Mouse (Mus musculus) MEL (cell line): ENCODE data around the gene Nemp1.

Experiments used
- CHD2 ChIP-seq: IDR thresholded peaks from 2 replicates; pipeline ENCODE4 v1.6.1; 2011; ENCODE audit warnings: low read length, improper control_type of control experiment
- MAX ChIP-seq: IDR thresholded peaks from 2 replicates; pipeline ENCODE4 v1.6.1; 2011; ENCODE audit warnings: low read length, improper control_type of control experiment
- NELFE ChIP-seq: IDR thresholded peaks from 2 replicates; pipeline ENCODE4 v1.6.1; 2011; ENCODE audit warnings: low read depth, low read length, improper control_type of control experiment
- POLR2A ChIP-seq, 2 experiments: IDR thresholded peaks; 2 replicates each; pipeline ENCODE4 v1.6.1; 2011 to 2012; ENCODE audit warnings: low read length in 2 of 2, mild to moderate bottlenecking in 2 of 2, control low read depth in 1 of 2, improper control_type of control experiment in 1 of 2, low read depth in 1 of 2, moderate library complexity in 1 of 2; ENCODE audit not compliant: control insufficient read depth in 1 of 2, insufficient read depth in 1 of 2, poor library complexity in 1 of 2
- POLR2AphosphoS2 ChIP-seq: IDR thresholded peaks from 2 replicates; pipeline ENCODE4 v1.6.1; 2011; ENCODE audit warnings: low read length, improper control_type of control experiment

DNA sequence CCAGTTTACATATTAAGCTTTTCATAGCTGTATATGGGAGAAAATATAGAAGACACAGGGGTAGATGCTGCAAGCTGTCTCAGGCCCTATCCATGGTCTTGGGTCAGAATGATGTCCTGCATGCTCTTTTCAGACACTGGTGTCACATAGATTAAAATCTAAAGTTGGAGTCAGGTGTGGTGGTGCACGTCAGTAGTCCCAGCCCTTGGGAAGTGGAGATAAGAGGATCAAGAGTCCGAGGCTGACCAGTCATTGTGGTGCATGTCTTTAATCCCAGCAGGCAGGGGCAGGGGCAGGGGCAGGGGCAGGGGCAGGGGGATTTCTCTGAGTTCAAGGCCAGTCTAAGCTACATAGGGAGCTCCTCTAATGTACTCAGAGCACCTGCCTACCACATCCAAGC is 20.9 kb upstream of the Nemp1 start:
- TF ChIP-seq POLR2AphosphoS2 (no peak), MAX (no peak), CHD2 (no peak), NELFE (no peak), POLR2A (IDR thresholded peaks at IDR 0.05; ENCODE audit: control insufficient read depth in 1 of 2, insufficient read depth in 1 of 2, low read depth in 1 of 2, low read length in 2 of 2, poor library complexity in 1 of 2) (no peak)
